Mouse (Mus musculus) embryonic fibroblast, embryonic 13.5 days (primary cell): ENCODE results near the gene Minpp1.

Experiments used
- CTCF ChIP-seq: IDR thresholded peaks from 2 replicates; pipeline ENCODE4 v1.5.1; 2011; ENCODE audit warnings: mild to moderate bottlenecking, control low read depth, low read length, moderate library complexity, borderline replicate concordance; ENCODE audit not compliant: insufficient read depth
- POLR2A ChIP-seq: IDR thresholded peaks from 2 replicates; pipeline ENCODE4 v1.6.1; 2011; ENCODE audit warnings: low read depth, mild to moderate bottlenecking, control low read depth, low read length, moderate library complexity

DNA sequence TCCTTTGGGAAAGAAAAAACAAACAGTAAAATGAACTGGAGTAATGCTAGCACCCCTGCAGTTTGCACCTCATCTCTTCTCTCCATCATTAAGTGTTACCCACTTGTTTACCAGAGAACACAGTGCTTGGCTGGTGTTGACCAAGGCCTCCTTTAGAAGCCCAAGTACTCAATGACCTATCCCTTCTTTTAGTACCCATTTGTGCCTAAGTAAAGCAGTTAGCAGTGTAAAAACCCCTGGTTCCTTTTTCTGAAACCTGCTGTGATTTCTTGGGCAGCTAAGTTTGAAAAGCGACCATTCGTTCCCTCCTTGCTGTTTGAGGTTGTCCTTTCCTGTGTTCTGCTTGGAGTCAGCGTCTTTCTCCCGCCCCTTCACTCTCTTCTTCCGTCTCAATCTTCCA lies 7.4 kb downstream of the Minpp1 start:
- no peak for TF ChIP-seq CTCF
- TF ChIP-seq POLR2A, result no peak
